Mouse (Mus musculus): ENCODE measurements around the gene Cops6.

DNA sequence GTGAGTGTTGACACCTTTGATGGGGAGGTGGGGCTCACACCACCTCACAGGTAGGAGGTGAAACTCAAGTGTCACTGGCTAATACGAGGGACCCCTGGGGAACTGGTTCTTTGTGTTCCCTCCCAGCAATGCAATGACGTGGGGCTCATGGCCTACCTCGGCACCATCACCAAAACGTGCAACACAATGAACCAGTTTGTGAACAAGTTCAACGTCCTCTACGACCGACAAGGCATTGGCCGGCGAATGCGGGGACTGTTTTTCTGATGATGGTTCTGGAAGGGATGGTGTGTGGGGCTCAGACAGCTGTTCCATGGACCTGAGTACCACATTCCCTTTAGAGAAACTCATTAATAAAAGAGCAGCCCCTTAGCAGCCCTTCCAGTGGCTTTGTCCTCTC, 2.7 kb downstream of the Cops6 start:
- no peak for TF ChIP-seq POLR2A (IDR thresholded peaks at IDR 0.05; ENCODE audit: insufficient read depth, low read depth, low read length)
- no peak for TF ChIP-seq CTCF (IDR thresholded peaks at IDR 0.05)

Data from heart, adult 2 months (tissue).